Mouse (Mus musculus): ENCODE measurements around the gene Mnx1. TPM values are rescaled to one million over a fixed set of nuclear protein-coding genes. Genes with fewer than 3 reads are reported as not detected.

Mnx1 gene
- total RNA-seq (2022) = not detected

DNA sequence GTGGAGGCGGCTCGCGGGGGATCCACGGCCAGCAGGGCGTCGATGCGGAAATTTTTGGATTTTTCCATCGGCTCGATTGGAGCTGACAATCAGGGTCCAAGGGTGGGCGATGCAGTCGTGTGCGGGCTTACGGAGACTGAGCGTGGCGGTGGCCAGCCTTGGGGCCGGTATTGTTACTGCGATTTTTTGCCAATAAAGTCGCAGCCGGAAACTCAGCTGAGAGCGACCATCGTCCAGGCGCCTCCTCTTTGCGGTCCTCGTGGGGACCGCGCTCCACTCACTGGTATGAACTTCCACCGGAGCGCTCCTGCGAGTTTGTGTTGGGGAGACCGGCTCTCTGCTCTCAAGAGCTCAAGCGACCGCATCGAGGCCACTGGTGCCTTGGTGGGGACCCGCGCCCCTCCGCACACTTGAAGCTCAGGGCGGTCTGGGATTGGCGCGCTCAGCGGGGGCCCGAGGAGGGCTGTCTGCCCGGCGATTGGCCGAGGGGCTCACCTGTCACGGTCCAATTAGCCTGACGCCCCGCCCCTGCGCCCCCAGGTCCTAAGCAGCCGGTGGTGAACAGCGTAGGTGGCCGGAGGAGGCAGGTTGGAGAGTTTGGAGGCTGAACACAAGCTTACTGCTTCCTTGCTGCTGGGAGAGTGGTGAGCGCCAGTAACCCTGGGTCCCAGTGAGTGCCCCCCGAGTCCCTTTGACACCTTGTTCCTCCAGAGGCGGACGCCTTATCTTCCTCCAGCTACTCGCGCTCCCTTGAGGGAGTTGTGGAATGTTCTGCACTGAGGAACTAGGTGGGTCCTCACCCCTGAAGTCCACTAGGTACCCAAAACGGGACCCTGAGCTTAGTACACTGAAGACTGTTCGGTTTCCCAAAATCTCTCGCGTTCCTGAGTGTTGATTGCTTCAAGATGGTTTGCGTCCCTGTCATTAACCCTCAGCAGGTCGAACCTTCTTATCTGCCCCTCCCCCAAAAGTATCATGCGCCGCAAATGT lies at the start of gene Mnx1:
Gene Mnx1, minus strand, starts transcription at position 263 of the 990 bp plus-strand sequence.
- DNase-seq (ENCODE audit: low spot score) = no peak

GRCm38 (mm10) chr5:29516432-29516831 lies 38.2 kb upstream of the Mnx1 start:
- no peak for DNase-seq (ENCODE audit: low spot score)

- no peak for DNase-seq (ENCODE audit: low spot score)
Measured at GRCm38 (mm10) chr5:29515888-29516287, 37.6 kb upstream of the Mnx1 start.

- no peak for DNase-seq (ENCODE audit: low spot score)
Measured at GRCm38 (mm10) chr5:29507013-29507412, 28.7 kb upstream of the Mnx1 start.

DNA sequence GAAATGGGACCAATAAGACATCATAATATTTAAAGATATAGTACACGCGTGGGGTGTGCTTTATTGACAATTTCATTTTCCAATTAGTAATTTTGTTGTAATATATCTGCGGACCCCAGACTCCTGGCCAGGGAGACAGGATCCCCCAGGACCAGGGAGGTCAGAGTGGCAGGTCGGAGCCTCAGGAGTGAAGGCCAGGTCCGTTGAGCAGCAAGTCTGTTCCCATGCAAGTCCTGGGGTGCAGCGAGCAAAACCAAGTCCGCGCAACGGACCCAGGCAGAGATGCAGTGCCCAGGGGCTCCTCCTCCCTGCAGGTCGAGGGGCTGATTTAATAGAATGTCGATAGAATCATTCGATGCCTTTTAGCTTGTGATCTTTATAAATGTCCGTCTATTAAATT lies 9.1 kb upstream of the Mnx1 start:
- DNase-seq (ENCODE audit: low spot score) = no peak

DNA sequence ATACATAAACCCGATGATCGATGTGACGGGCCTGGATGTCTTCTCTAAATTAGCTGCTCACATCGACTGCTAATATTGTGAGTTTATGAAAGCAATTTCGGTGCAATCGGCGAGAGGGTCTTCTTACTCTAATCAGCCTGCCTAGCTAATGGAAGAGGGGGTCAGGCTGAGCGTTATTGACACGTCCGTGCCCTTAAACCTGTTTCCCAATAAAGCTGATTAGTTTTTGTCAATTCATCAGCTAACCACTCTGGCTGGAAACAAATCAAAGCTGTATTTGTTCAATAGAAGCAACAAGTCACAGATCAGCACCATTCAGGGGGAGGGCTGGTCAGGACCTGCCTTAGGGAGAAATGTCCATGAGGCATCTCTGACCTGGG lies 7.7 kb upstream of the Mnx1 start:
- no peak for DNase-seq (ENCODE audit: low spot score)

GRCm38 (mm10) chr5:29484965-29485940 lies 7.0 kb upstream of the Mnx1 start:
- no peak for DNase-seq (ENCODE audit: low spot score)

DNA sequence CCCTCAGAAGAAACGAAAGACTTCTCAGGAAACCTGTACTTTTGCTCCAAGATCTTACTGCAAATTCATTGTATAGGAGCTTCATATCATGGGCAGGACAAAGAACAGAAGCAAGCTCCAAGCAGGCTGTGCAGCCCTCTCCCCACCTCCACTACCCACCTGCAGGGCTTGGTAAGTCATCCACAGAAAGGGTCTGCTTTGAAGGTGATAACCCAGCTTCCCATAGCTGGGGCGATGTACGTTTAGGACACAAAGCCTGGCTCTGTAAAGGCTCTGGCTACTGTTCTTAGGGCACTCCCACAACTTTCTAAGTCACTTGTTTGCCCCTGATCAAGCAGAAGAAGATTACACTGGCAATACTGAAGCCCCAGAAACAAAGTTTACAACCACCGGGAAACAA lies 5.5 kb upstream of the Mnx1 start:
- no peak for DNase-seq (ENCODE audit: low spot score)

DNA sequence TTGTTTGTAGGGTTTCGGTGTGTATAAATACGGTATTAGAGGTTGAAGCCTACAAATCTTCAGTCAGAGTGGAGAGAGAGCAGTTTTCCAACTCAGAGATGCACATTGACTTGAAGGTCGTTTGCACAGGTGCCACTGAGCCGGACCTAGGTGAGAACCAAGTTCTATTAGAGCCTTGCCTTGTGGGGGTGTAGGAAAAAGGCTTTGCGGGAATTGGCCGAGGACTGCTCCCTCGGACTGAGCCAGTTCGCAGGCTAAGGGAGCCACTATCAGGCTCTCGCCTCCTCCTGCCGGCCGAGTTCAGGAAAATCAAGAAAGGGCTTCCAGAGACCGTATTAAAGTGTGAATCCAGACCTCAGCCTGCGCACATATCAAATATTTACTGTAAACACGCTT lies 926 bp upstream of the Mnx1 start:
- no peak for DNase-seq (ENCODE audit: low spot score)

- DNase-seq (ENCODE audit: low spot score) = no peak
Measured at GRCm38 (mm10) chr5:29477474-29478207, 629 bp downstream of the Mnx1 start.

DNA sequence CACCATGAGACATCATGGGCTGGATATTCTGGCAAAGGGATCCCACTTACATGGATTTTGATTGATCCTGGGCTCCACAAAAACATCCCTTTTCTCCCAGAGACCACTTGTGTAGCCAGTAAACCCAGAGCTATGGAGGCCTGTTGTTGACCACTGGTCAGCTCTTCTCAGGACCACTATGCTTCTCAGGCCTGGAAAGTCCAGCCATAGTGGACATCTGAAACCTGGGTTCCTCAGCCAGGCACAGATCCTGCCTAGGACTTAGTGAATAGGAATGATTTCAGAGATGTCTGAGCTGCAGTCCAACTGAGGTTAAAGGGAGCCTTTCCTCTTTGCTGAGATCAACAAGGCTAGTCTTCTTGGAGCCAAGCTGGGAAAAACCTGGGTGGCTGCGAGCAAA lies 2.2 kb downstream of the Mnx1 start:
- no peak for DNase-seq (ENCODE audit: low spot score)

DNA sequence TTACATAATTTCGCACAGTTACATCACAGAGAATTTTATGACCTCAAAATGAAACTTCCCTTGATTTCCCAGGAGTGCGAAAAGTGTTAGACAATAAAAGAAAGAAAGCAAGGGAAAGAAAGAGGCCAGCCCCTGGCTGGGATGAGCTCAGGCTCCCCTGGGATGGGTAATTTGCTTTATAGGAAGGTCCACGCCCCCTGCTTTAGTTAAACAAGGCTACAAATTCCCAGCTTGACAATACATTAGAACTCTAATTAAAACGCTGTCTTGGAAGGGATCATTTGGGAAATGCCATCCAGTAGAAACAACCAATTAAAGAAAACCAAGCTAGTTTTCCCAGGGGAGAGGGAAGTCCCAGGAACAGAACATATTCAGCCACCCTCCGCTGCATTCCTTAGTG lies 2.7 kb downstream of the Mnx1 start:
- no peak for DNase-seq (ENCODE audit: low spot score)

DNA sequence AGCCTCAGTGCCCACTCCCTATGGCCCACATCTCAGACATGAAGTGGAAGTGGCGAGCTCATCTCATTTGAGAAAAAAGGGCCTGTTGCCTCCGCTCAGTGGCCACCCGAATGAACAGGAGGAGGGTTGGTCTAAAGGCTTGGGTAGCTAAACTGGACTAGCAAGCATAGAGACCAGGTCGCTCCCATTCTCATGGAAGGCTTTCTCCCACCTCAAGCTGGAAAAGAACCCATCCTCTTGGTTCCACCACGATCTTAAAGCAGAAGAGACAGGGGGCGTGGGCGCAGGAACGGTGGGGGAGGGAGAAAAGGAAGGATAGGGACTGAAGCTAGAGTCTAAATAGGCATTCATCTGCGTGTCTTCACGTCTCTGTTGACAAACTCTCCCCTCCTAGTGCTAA lies 3.2 kb downstream of the Mnx1 start:
- no peak for DNase-seq (ENCODE audit: low spot score)

DNA sequence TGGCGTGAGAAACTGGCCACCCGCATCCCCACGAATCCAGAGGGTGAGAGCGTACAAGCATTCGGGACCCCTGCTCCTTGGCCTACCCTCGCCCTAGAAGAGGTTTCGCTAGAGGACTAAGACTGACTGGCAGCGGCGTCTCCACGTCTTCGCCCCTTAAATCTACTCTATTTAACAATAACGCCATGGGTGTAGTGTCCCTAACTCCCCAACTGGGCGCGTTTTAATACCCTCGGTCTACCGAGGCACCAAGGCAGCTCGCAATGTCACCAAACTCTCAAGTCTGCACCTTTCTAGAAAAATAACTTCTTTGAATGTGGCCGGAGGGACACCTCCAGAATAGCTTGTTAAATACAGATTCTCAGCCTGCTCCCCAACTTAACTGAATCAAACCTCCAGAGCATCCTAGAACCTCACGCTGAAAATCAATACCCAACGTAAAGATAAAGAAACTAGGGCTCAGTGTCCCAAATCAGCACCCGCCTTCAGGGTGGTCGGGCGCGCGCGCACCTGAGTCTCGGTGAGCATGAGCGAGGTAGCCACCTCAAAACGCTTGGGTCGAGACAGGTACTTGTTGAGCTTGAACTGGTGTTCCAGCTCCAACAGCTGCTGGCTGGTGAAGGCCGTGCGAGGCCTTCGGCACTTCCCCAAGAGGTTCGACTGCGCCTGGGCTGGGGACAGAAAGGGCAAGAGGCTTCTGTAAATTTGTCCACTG lies 3.9 kb downstream of the Mnx1 start:
- DNase-seq (ENCODE audit: low spot score) = no peak

DNA sequence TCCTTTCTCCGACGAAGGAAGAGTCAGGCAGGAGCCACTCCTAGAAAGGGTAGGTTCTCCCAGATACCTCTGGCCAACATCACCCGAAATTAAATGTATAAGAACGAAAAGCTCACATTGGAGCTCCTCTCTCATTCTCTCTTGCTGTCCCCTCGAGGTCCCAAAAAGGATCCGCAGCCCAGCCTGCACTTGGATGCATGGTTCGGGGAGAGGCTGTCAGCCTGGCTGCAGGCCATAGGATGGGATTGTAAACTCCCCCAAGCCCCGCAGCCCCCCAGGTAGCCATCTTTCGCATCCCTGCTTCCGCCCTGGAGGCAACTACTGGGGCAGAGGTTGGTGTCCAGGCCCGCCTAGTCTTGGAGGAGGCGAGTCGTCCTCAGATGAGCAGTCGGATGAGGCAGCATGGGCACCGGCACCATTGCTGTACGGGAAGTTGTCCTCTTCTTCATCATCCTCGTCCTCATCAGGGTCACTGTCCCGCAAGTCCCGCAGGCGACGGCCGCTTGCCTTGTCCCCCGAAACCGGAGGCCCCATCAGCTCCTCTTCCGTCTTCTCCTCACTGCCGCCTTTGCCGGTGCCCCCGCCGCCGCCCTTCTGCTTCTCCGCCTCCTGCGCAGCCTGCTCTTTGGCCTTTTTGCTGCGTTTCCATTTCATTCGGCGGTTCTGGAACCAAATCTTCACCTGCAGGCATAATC lies 4.6 kb downstream of the Mnx1 start:
- DNase-seq (ENCODE audit: low spot score) = no peak

- DNase-seq (ENCODE audit: low spot score) = no peak
Measured at GRCm38 (mm10) chr5:29471855-29472665, 6.2 kb downstream of the Mnx1 start.

DNA sequence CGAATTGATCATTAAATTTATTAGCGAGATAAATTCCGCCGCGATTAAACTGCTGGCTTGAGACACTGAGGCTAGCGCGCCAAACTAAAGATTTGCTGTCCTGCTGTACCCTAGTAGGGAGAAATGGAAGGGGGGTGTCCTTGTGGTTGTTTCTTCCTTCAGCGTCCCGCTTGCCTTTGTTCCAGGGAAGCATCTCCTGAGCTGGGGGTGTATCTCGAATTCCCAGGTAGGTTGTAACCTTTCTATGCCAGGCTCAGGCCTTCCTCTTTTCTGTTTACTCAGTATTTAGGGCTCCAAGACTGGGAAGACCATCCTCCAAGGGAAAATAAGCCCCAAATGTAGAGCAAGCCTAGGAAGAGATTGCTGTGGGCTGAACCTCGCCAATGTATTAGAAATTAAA lies 6.9 kb downstream of the Mnx1 start:
- DNase-seq (ENCODE audit: low spot score) = no peak

DNA sequence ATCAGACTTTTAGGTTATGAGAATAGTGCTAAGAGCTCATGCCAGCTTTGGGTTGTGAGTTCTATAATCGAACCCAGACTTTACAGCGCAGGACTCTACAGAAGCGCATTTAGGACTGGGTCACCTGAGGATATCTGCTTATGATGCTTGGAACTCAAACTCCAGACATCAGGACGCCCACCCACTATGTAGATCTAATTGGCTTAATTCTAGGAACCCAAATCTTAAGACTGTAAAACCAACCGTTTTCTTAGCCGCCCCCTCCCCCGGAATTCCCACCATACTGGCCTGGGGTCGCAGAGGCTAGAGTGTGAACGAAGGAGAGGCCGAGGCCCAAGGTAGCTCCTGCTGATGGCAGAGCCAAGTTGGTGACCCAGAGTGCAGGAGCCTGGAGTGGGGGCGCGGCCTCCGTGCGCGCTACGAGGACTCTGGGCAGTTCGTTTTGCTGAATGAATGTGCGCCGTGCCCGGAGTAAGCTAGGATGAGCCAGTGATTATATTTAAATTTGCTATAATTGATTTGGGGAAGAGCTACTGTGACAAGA lies 7.3 kb downstream of the Mnx1 start:
- DNase-seq (ENCODE audit: low spot score) = no peak

DNA sequence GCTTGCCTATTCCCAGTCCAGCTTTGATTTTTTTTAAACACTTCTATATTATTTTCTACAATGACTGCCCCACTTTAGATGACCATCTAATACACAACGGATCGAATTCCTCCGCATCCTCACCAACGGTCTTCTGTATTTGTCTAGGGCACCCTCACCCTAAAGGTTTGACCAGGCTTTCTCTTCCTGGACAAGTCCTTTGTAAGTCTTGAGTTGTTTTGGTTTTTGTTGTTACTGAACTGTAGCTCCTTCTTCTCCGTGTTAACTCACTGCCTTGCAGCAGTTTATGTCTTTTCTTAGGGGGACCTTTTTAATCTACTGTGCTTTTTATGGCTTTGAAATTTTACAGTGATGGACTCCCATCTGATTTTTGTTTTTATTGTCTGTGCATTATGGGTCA lies 8.0 kb downstream of the Mnx1 start:
- DNase-seq (ENCODE audit: low spot score) = no peak
